Mouse (Mus musculus) spleen, adult 2 months (tissue): Measurements from ENCODE around the gene Gm11985.

Experiments
- CTCF ChIP-seq: fragments of 200-500 bp; IDR thresholded peaks from 2 replicates; pipeline ENCODE4 v1.5.1; 2011; ENCODE audit warnings: mild to moderate bottlenecking, inconsistent platforms; ENCODE audit not compliant: insufficient read depth, insufficient read length, insufficient replicate concordance; ENCODE audit errors: extremely low read depth
- POLR2A ChIP-seq: fragments of 200-500 bp; IDR thresholded peaks from 2 replicates; pipeline ENCODE4 v1.6.1; 2011; ENCODE audit warnings: low read depth, low read length, inconsistent platforms

DNA sequence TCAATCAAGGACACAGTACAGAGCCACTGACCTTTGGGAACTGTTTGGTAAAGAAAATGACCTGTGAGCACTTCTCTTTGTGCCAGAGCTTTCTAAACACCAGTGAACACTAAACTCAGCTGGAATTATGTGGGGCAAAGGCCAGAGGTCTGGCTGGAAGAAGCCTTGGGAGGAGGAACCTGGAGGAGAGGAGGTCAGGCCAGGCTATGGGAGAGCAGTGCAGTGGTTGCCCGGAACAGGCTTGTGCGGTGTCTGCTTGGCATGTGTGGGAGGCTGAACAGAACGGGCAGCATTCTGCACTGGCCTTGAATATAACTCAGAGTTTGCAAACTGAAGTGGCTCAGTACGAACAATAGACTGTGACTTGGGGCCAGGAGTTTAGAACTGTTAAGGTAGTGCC is 41.6 kb upstream of the Gm11985 start:
- TF ChIP-seq CTCF, result no peak
- TF ChIP-seq POLR2A, result no peak
